Comparison of ENCODE assay signal across 8 mouse cellular contexts in the genomic region with DNA sequence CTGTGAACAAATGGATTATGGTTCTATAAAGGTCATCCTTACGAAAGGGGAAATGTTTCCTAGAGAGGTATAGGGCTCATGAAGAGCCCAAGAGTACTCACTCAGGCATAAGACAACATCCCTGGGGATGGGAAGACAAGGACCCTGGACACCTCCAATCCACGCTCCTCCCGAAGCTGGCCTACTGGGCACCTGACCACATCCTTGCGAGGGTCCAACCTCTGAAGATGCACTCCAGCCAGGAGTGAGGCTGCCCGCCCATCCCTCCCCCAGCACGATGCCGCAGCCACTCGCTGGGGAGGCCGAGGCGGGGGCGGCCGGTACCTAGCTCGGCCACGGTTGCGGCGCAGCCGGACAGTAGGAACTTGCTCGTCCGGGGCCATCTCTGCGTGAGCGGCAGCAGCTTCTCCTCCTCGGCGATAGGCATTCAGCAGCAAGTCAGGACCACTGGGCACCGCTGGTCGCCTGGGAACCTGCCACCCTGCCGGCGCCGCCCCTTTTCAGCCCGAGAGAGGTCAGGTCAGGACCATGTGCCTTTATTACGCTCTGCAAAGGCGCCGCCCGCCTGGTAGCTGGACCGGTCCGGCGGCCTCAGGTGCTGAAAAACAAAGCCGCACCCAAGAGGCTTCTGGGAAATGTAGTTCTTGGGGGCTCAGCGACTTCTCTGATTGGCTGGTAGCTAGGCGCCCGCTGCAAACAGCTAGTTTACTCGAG. TPM values are rescaled to one million over a fixed set of nuclear protein-coding genes. Genes with fewer than 3 reads are reported as not detected.
DNase-seq lines count a peak whose midpoint lies in the region; ATAC-seq and TF ChIP-seq lines count a peak whose summit lies in the region.

Slc25a27 (minus strand) TSS at position 639 of the 714 bp plus-strand sequence.

- peaks cover 34% of the 10 kb centered on the region for H3K9me3 ChIP-seq in G1E (replicated peaks)
- no peaks in the 10 kb centered on the region for H3K9me3 ChIP-seq in forebrain, postnatal 0 days (ENCODE audit: low read length)
- no peaks in the 10 kb centered on the region for H3K9me3 ChIP-seq in neural tube, embryonic 15.5 days (replicated peaks)

- no peaks in the 10 kb centered on the region for H3K27me3 ChIP-seq in G1E (ENCODE audit: insufficient read depth, low read length)
- H3K27me3 ChIP-seq in forebrain, postnatal 0 days (ENCODE audit: insufficient read depth, low read length), result no peaks in the 10 kb centered on the region
- H3K27me3 ChIP-seq in neural tube, embryonic 15.5 days (replicated peaks), result no peaks in the 10 kb centered on the region

- peak within 1 kb of the TSS; percentile 64 for H3K27ac ChIP-seq in forebrain, postnatal 0 days (ENCODE audit: low read depth, low read length)
- peak within 1 kb of the TSS; percentile 94 for H3K27ac ChIP-seq in layer of hippocampus, adult 2 months
- H3K27ac ChIP-seq in neural tube, embryonic 15.5 days (replicated peaks), result peak within 1 kb of the TSS; percentile 84

- H3K9ac ChIP-seq in forebrain, postnatal 0 days, result peak within 1 kb of the TSS; percentile 92
- H3K9ac ChIP-seq in neural tube, embryonic 15.5 days (replicated peaks), result peak within 1 kb of the TSS; percentile 93

- peak within 1 kb of the TSS; percentile 7; the same call in 1 of the 2 replicates for H3K4me3 ChIP-seq in G1E (ENCODE audit: low read depth, low read length)
- peak within 1 kb of the TSS; percentile 94 for H3K4me3 ChIP-seq in forebrain, postnatal 0 days (ENCODE audit: low read depth, low read length)
- peak within 1 kb of the TSS; percentile 90 for H3K4me3 ChIP-seq in layer of hippocampus, adult 2 months
- peak within 1 kb of the TSS; percentile 66 for H3K4me3 ChIP-seq in lung, adult 2 months (replicated peaks; ENCODE audit: extremely low read depth, low read depth, low read length)
- peak within 1 kb of the TSS; percentile 91 for H3K4me3 ChIP-seq in neural tube, embryonic 15.5 days (replicated peaks)

- no peaks in the 10 kb centered on the region for H3K4me1 ChIP-seq in G1E (ENCODE audit: insufficient read depth, low read depth, low read length)
- H3K4me1 ChIP-seq in forebrain, postnatal 0 days (ENCODE audit: insufficient read depth), result peaks cover 14% of the 10 kb centered on the region
- no peaks in the 10 kb centered on the region for H3K4me1 ChIP-seq in lung, adult 2 months (ENCODE audit: control insufficient read depth, insufficient read depth, low read length)
- peaks cover 27% of the 10 kb centered on the region for H3K4me1 ChIP-seq in neural tube, embryonic 15.5 days

- no peaks in the 10 kb centered on the region for H3K36me3 ChIP-seq in G1E (replicated peaks)
- 0 out of 2 replicates have a peak, but pooled peaks cover 8% of the 10 kb centered on the region for H3K36me3 ChIP-seq in forebrain, postnatal 0 days (ENCODE audit: insufficient read depth)
- peaks cover 6% of the 10 kb centered on the region for H3K36me3 ChIP-seq in neural tube, embryonic 15.5 days

- no peak for TF ChIP-seq CTCF in G1E (IDR thresholded peaks at IDR 0.05; ENCODE audit: low read depth, low read length)
- TF ChIP-seq CTCF in forebrain, postnatal 0 days (IDR thresholded peaks at IDR 0.05; ENCODE audit: low read depth), result peak; percentile 14; the same call in 1 of the 2 replicates
- TF ChIP-seq CTCF in layer of hippocampus, adult 2 months (conservative IDR thresholded peaks at IDR 0.05), result no peak
- no peak for TF ChIP-seq CTCF in lung, adult 2 months (IDR thresholded peaks at IDR 0.05; ENCODE audit: insufficient read depth, low read length)

- WGBS in forebrain, postnatal 0 days, result under 1% methylated on average over 41 of the region's 41 CpGs
- under 1% methylated on average over 41 of the region's 41 CpGs for WGBS in lung, adult 2 months
- under 1% methylated on average over 41 of the region's 41 CpGs for WGBS in neural tube, embryonic 15.5 days

- no peak for ATAC-seq in G1E (ENCODE audit: extremely low read depth, insufficient number of reproducible peaks, low FRiP score, poor library complexity, severe bottlenecking)
- ATAC-seq in forebrain, postnatal 0 days, result peak; percentile 98
- peak; percentile 95 for ATAC-seq in neural tube, embryonic 15.5 days (ENCODE audit: low FRiP score)

- DNase-seq in G1E (ENCODE audit: low spot score), result no peak
- DNase-seq in cerebellum, adult 18-20 months, result peak; percentile 90 to 97
- peak; percentile 91 for DNase-seq in forebrain, postnatal 0 days
- peak; percentile 85 for DNase-seq in heart, postnatal 4 days
- peak; percentile 80 to 92 for DNase-seq in layer of hippocampus, adult 2 months (ENCODE audit: low spot score in 2 of 2)
- peak; percentile 88 for DNase-seq in lung, adult 2 months
- peak; percentile 86 for DNase-seq in testis, postnatal 10 days (ENCODE audit: low spot score)

- TF ChIP-seq POLR2A in lung, adult 2 months (IDR thresholded peaks at IDR 0.05; ENCODE audit: borderline replicate concordance, extremely low read depth, low read depth, low read length), result peak; percentile 40; the same call in 1 of the 2 replicates

- peak within 1 kb of the TSS; percentile 71 for H3K4me2 ChIP-seq in forebrain, postnatal 0 days (ENCODE audit: low read depth)
- H3K4me2 ChIP-seq in neural tube, embryonic 15.5 days, result peak within 1 kb of the TSS; percentile 69

RNA-seq across cellular contexts. Expression of gene Slc25a27, which starts in this region (rescaled TPM):
- total RNA-seq in G1E (2014; fragmentation: Nextera tagmentation), result not detected in 2 replicates
- total RNA-seq in G1E (2017), result 0.11 TPM in 1 of 2 replicates, not detected in the other
- polyA plus RNA-seq in G1E (2012), result not detected in 2 replicates
- 48.6 and 61.8 TPM in 2 replicates for total RNA-seq in forebrain, postnatal 0 days (2014; rRNA removed)
- polyA plus RNA-seq in forebrain, postnatal 0 days (2015; fragmentation: Nextera tagmentation; extraction: Ambion mirVana), result 28.0 and 54.3 TPM in 2 replicates
- 1 to 10 TPM; 2.5 to 3.2 TPM for total RNA-seq in heart, postnatal 4 days (2021)
- 10 to 100 TPM; 38.0 to 42.9 TPM for total RNA-seq in layer of hippocampus, adult 2 months (2021)
- polyA plus RNA-seq in lung, adult 2 months (2012; rRNA removed), result 3.5 and 4.3 TPM in 2 replicates
- 87.0 and 107 TPM in 2 replicates for polyA plus RNA-seq in neural tube, embryonic 15.5 days (2015; fragmentation: Nextera tagmentation; extraction: Ambion mirVana)

Comparison
In these comparisons a context has a peak if more than half of its experiments do, and no peak if none do; other contexts are left out.
1. RNA of gene Slc25a27 (total RNA-seq): 48.6 to 61.8 TPM in forebrain, postnatal 0 days and 38.0 to 42.9 TPM in layer of hippocampus, adult 2 months; 2.5 to 3.2 TPM in heart, postnatal 4 days and 0.11 TPM in G1E; every median in the first group is over 4 times any median in the second.
2. H3K4me3 ChIP-seq: peak in every context shown above with its lines; median percentile 94 in forebrain, postnatal 0 days; 91 in neural tube, embryonic 15.5 days; 90 in layer of hippocampus, adult 2 months; 66 in lung, adult 2 months; 7 in G1E.
3. Peak in every context shown above with its lines, with median percentiles within 50 percentile points of each other: H3K27ac ChIP-seq.